Mouse (Mus musculus) embryonic facial prominence, embryonic 11.5 days (tissue): ENCODE measurements around the gene Sh3bp1. TPM values are rescaled to one million over a fixed set of nuclear protein-coding genes. Genes with fewer than 3 reads are reported as not detected.

Source experiments
- ATAC-seq: fragments of 200-750 bp; cut with Nextera tagmentation; replicated peaks from 2 replicates; pipeline ENCODE4 v1.8.0; 2017; ENCODE audit warnings: low read depth; ENCODE audit not compliant: insufficient number of reproducible peaks, low FRiP score, low TSS enrichment
- DNase-seq: peaks from one replicate; pipeline ENCODE4 v3.0.0-alpha.2; 2015; ENCODE audit warnings: low spot score
- H3K27ac ChIP-seq: fragments of 300-500 bp; sonication (generic); replicated peaks from 2 replicates; pipeline ENCODE4 v1.5.1; 2014; ENCODE audit warnings: mild to moderate bottlenecking, low read depth, low read length, control low read depth
- H3K27me3 ChIP-seq: fragments of 300-500 bp; sonication (generic); 2 replicates; pipeline ENCODE4 v1.6.1; 2014; ENCODE audit warnings: mild to moderate bottlenecking, low read length, moderate library complexity, mixed read lengths; ENCODE audit not compliant: control insufficient read depth, insufficient read depth
- H3K36me3 ChIP-seq: fragments of 300-500 bp; sonication (generic); replicated peaks from 2 replicates; pipeline ENCODE4 v1.6.1; 2014; ENCODE audit warnings: low read depth, mild to moderate bottlenecking, low read length, moderate library complexity, mixed read lengths; ENCODE audit not compliant: control insufficient read depth, insufficient read depth
- H3K4me1 ChIP-seq: fragments of 300-500 bp; sonication (generic); 2 replicates; pipeline ENCODE4 v1.6.1; 2014; ENCODE audit warnings: low read length, mixed read lengths; ENCODE audit not compliant: control insufficient read depth, insufficient read depth
- H3K4me2 ChIP-seq: fragments of 300-500 bp; sonication (generic); 2 replicates; pipeline ENCODE4 v1.6.1; 2014; ENCODE audit warnings: low read depth, mild to moderate bottlenecking, control low read depth, low read length, moderate library complexity
- H3K4me3 ChIP-seq: fragments of 300-500 bp; sonication (generic); 2 replicates; pipeline ENCODE4 v1.5.1; 2014; ENCODE audit warnings: low read depth, low read length, control low read depth
- H3K9ac ChIP-seq: fragments of 300-500 bp; sonication (generic); replicated peaks from 2 replicates; pipeline ENCODE4 v1.6.1; 2014; ENCODE audit warnings: mild to moderate bottlenecking, control low read depth, low read length
- H3K9me3 ChIP-seq: fragments of 300-500 bp; sonication (generic); replicated peaks from 2 replicates; pipeline ENCODE4 v1.6.1; 2016; ENCODE audit warnings: mild to moderate bottlenecking, low read length, inconsistent platforms, mixed read lengths; ENCODE audit not compliant: control insufficient read depth
- WGBS: fragments of 180-500 bp; shearing (Covaris S2); extraction: QIAGEN DNeasy Blood & Tissue Kit; methylation state at CpG from one replicate; pipeline ENCODE4 v1.1.7; 2014; 5-methylcytosine and 5-hydroxymethylcytosine counted together
- polyA plus RNA-seq: library from polyadenylated mRNA; unstranded; fragments of >200 nt; fragmentation: Nextera tagmentation; extraction: Ambion mirVana; gene quantifications from 2 replicates; pipeline ENCODE4 v1.2.1, GENCODE M21; 2014

Sh3bp1 gene
- polyA plus RNA-seq, 1 experiment from 2014 or later = 25.2 TPM

GRCm38 (mm10) chr15:78942663-78943062 is 43.1 kb downstream of the Sh3bp1 start:
- Histone ChIP-seq H3K4me1 (peaks cover 3% of the 10 kb centered on the region), H3K4me3 (peak overlapping the region; percentile 19; the same call in 1 of the 2 replicates), H3K27ac (no peak overlapping the region), H3K4me2 (peak overlapping the region; percentile 51), H3K9ac (peak overlapping the region; percentile 52; the same call in 1 of the 2 replicates), H3K27me3 (no peaks in the 10 kb centered on the region), H3K9me3 (no peaks in the 10 kb centered on the region), H3K36me3 (peaks cover 11% of the 10 kb centered on the region)
- ATAC-seq (peak; percentile 58), DNase-seq (peak; percentile 86)
- WGBS = 5% methylated on average over 9 of the region's 9 CpGs

GRCm38 (mm10) chr15:78946232-78946631 is 46.7 kb downstream of the Sh3bp1 start:
- 82% methylated on average over 7 of the region's 7 CpGs for WGBS
- no peaks in the 10 kb centered on the region for H3K27me3 ChIP-seq
- ATAC-seq (no peak), DNase-seq (no peak)
- no peaks in the 10 kb centered on the region for H3K9me3 ChIP-seq
- no peak overlapping the region for H3K27ac ChIP-seq
- H3K9ac ChIP-seq = no peak overlapping the region
- H3K4me1 ChIP-seq = peaks cover 3% of the 10 kb centered on the region
- no peak overlapping the region for H3K4me3 ChIP-seq
- H3K36me3 ChIP-seq = no peaks in the 10 kb centered on the region
- H3K4me2 ChIP-seq = no peak overlapping the region

- under 1% methylated on average over 24 of the region's 24 CpGs for WGBS
- H3K4me2 ChIP-seq = peak within 1 kb of the TSS; percentile 42
- peak; percentile 96 for ATAC-seq
Measured at GRCm38 (mm10) chr15:78947657-78948056, 48.1 kb downstream of the Sh3bp1 start, which contains the start of gene Triobp. TSS of gene Triobp (plus strand) at chr15:78947724.

GRCm38 (mm10) chr15:78948152-78948725 is 48.7 kb downstream of the Sh3bp1 start:
- no peak for DNase-seq
- no peaks in the 10 kb centered on the region for H3K9me3 ChIP-seq
- H3K27ac ChIP-seq = no peak overlapping the region
- no peak for ATAC-seq
- peak overlapping the region; percentile 52 for H3K4me3 ChIP-seq
- peak overlapping the region; percentile 66 for H3K9ac ChIP-seq
- H3K27me3 ChIP-seq = no peaks in the 10 kb centered on the region
- 6% methylated on average over 11 of the region's 11 CpGs for whole genome bisulfite sequencing
- H3K4me1 ChIP-seq = no peaks in the 10 kb centered on the region; the same call in 1 of the 2 replicates
- peak overlapping the region; percentile 42 for H3K4me2 ChIP-seq
- no peaks in the 10 kb centered on the region; the same call in 1 of the 2 replicates for H3K36me3 ChIP-seq

More at GRCm38 (mm10) chr15:78947657-78948056, 48.1 kb downstream of the Sh3bp1 start, which contains the start of gene Triobp:
- Histone ChIP-seq H3K27me3 (no peaks in the 10 kb centered on the region), H3K27ac (no peak within 1 kb of the TSS), H3K36me3 (no peaks in the 10 kb centered on the region; the same call in 1 of the 2 replicates), H3K9me3 (no peaks in the 10 kb centered on the region), H3K4me3 (peak within 1 kb of the TSS; percentile 52), H3K9ac (peak within 1 kb of the TSS; percentile 66), H3K4me1 (no peaks in the 10 kb centered on the region; the same call in none of the 2 replicates)
- peak; percentile 98 for DNase-seq

- H3K9ac ChIP-seq = no peak overlapping the region; the same call in 1 of the 2 replicates
- no peak overlapping the region for H3K27ac ChIP-seq
- no peaks in the 10 kb centered on the region for H3K27me3 ChIP-seq
- ATAC-seq (no peak), DNase-seq (no peak)
- no peak overlapping the region for H3K4me3 ChIP-seq
- no peak overlapping the region; the same call in 1 of the 2 replicates for H3K4me2 ChIP-seq
- 98% methylated on average over 3 of the region's 3 CpGs for WGBS
- H3K4me1 ChIP-seq = no peaks in the 10 kb centered on the region; the same call in 1 of the 2 replicates
- no peaks in the 10 kb centered on the region for H3K9me3 ChIP-seq
- H3K36me3 ChIP-seq = no peaks in the 10 kb centered on the region; the same call in 1 of the 2 replicates
Measured at GRCm38 (mm10) chr15:78948883-78949282, 49.3 kb downstream of the Sh3bp1 start.

- Histone ChIP-seq H3K9ac (no peak overlapping the region), H3K4me1 (0 out of 2 replicates have a peak, but pooled peaks cover 2% of the 10 kb centered on the region), H3K4me3 (no peak overlapping the region), H3K36me3 (peaks cover 6% of the 10 kb centered on the region; the same call in 1 of the 2 replicates), H3K27ac (no peak overlapping the region), H3K9me3 (no peaks in the 10 kb centered on the region), H3K27me3 (no peaks in the 10 kb centered on the region), H3K4me2 (no peak overlapping the region)
- no peak for DNase-seq
- 86% methylated on average over 3 of the region's 3 CpGs for WGBS
- ATAC-seq = no peak
Measured at GRCm38 (mm10) chr15:78955663-78956062, 56.1 kb downstream of the Sh3bp1 start.

- WGBS = 79% methylated on average over 4 of the region's 4 CpGs
- Histone ChIP-seq H3K27me3 (no peaks in the 10 kb centered on the region), H3K9ac (no peak overlapping the region), H3K27ac (no peak overlapping the region), H3K9me3 (no peaks in the 10 kb centered on the region), H3K4me2 (no peak overlapping the region), H3K4me3 (no peak overlapping the region), H3K4me1 (0 out of 2 replicates have a peak, but pooled peaks cover 2% of the 10 kb centered on the region), H3K36me3 (peaks cover 6% of the 10 kb centered on the region; the same call in 1 of the 2 replicates)
- DNase-seq (peak; percentile 39), ATAC-seq (no peak)
Measured at GRCm38 (mm10) chr15:78956351-78956750, 56.8 kb downstream of the Sh3bp1 start.

- no peaks in the 10 kb centered on the region for H3K27me3 ChIP-seq
- no peaks in the 10 kb centered on the region for H3K9me3 ChIP-seq
- 0 out of 2 replicates have a peak, but pooled peaks cover 2% of the 10 kb centered on the region for H3K4me1 ChIP-seq
- peak overlapping the region; percentile 28; the same call in 1 of the 2 replicates for H3K9ac ChIP-seq
- H3K36me3 ChIP-seq = peaks cover 6% of the 10 kb centered on the region; the same call in 1 of the 2 replicates
- no peak overlapping the region for H3K4me3 ChIP-seq
- DNase-seq (no peak), ATAC-seq (0 out of 2 replicates have a peak, but pooled peaks have one; percentile 15)
- peak overlapping the region; percentile 47; the same call in 1 of the 2 replicates for H3K27ac ChIP-seq
- 63% methylated on average over 15 of the region's 15 CpGs for WGBS
- H3K4me2 ChIP-seq = no peak overlapping the region; the same call in 1 of the 2 replicates
Measured at GRCm38 (mm10) chr15:78957021-78957420, 57.5 kb downstream of the Sh3bp1 start.
